Mouse (Mus musculus) C2C12 (cell line): ENCODE data around the gene Ncam1.

Experiments used
- CTCF ChIP-seq: IDR thresholded peaks from one replicate; pipeline ENCODE4 v1.5.1; 2011; ENCODE audit not compliant: control insufficient read depth, insufficient read depth, insufficient read length
- MAX ChIP-seq: IDR thresholded peaks from one replicate; pipeline ENCODE4 v1.6.1; 2011; ENCODE audit warnings: mild to moderate bottlenecking, control low read depth
- MYOD1 ChIP-seq: IDR thresholded peaks from one replicate; pipeline ENCODE4 v1.6.1; 2011; ENCODE audit warnings: low read depth; ENCODE audit not compliant: control insufficient read depth, insufficient read length
- USF1 ChIP-seq: IDR thresholded peaks from one replicate; pipeline ENCODE4 v1.6.1; 2011; ENCODE audit warnings: low read depth, mild to moderate bottlenecking, control low read depth, moderate library complexity

- TF ChIP-seq CTCF (no peak), MYOD1 (no peak), USF1 (no peak), MAX (no peak)
Measured at GRCm38 (mm10) chr9:49612387-49612786, 186.3 kb downstream of the Ncam1 start.
